Mouse (Mus musculus) 416B (cell line): ENCODE measurements at regions not wholly inside any gene's neighbourhood (a gene's known extent, or its start where the extent isn't known, plus 50 kb on each side); places are given as distances from the start of the nearest gene placed in this dataset.

ENCODE experiments used
- DNase-seq: peaks from one replicate; pipeline ENCODE4 v3.0.0; 2011; ENCODE audit warnings: low read depth

GRCm38 (mm10) chr10:43783304-43783703, 118.2 kb downstream of the Qrsl1 start:
- no peak for DNase-seq

- DNase-seq, result no peak
These were observed 110.8 kb downstream of the Qrsl1 start for GRCm38 (mm10) chr10:43790780-43791179.

- DNase-seq, result peak; percentile 73
These were observed 110.0 kb downstream of the Qrsl1 start for GRCm38 (mm10) chr10:43791525-43792021.

GRCm38 (mm10) chr10:43792618-43793017, 108.9 kb downstream of the Qrsl1 start:
- peak; percentile 41 for DNase-seq

GRCm38 (mm10) chr10:43794587-43794986, 107.0 kb downstream of the Qrsl1 start:
- no peak for DNase-seq

GRCm38 (mm10) chr10:43800077-43800476, 101.5 kb downstream of the Qrsl1 start:
- DNase-seq, result no peak

- DNase-seq, result no peak
These were observed 86.3 kb downstream of the Qrsl1 start for GRCm38 (mm10) chr10:43815291-43815690.

- no peak for DNase-seq
These were observed 83.9 kb downstream of the Qrsl1 start for GRCm38 (mm10) chr10:43817522-43818198.

GRCm38 (mm10) chr10:43818623-43819022, 82.9 kb downstream of the Qrsl1 start:
- DNase-seq, result no peak

GRCm38 (mm10) chr10:43819434-43819833, 82.1 kb downstream of the Qrsl1 start:
- no peak for DNase-seq

- DNase-seq, result no peak
These were observed 78.9 kb downstream of the Qrsl1 start for GRCm38 (mm10) chr10:43822615-43823014.

GRCm38 (mm10) chr10:43824009-43824408, 77.5 kb downstream of the Qrsl1 start:
- no peak for DNase-seq
